Mouse (Mus musculus) ES-Bruce4 (cell line): ENCODE data around the gene Cox8a.

Experiments used
- CTCF ChIP-seq: IDR thresholded peaks from one replicate; pipeline ENCODE4 v1.8.1; 2011; ENCODE audit warnings: low read depth, low read length
- EP300 ChIP-seq: IDR thresholded peaks from 2 replicates; pipeline ENCODE4 v1.6.1; 2011; ENCODE audit warnings: low read depth, low read length; ENCODE audit not compliant: insufficient read depth

DNA sequence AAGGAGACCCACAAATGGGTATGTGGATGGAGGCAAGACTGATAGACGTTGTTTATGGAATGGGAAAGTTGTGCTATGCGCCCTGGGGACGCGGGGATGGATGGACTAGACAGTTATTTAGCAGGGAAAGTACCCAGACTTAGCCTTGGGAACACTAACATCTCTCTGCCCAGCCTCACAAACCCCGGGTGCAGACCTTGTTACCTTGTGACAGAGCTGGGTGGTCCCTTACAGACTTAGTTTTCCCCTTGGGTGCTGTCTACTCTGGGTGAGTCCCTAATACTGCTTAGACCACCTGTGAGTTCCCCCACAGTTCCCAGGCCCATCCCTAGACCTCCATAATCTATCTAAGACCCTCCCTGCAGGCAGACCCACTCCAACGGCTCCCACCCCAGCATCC, 50.6 kb downstream of the Cox8a start:
- TF ChIP-seq EP300 (no peak), CTCF (no peak)
